Mouse (Mus musculus) brain, embryonic 14.5 days (tissue): ENCODE results near the gene Macrod2.

Experiments used
- CTCF ChIP-seq: fragments of 200-500 bp; IDR thresholded peaks from 2 replicates; pipeline ENCODE4 v1.5.1; 2012; ENCODE audit warnings: inconsistent platforms, mild to moderate bottlenecking, moderate library complexity, borderline replicate concordance; ENCODE audit not compliant: insufficient read depth, insufficient read length; ENCODE audit errors: extremely low read depth
- POLR2A ChIP-seq: fragments of 200-500 bp; IDR thresholded peaks from 2 replicates; pipeline ENCODE4 v1.6.1; 2012; ENCODE audit warnings: mild to moderate bottlenecking, inconsistent platforms, borderline replicate concordance; ENCODE audit not compliant: poor library complexity, insufficient read depth, insufficient read length, severe bottlenecking; ENCODE audit errors: extremely low read depth

GRCm38 (mm10) chr2:140521472-140521871 is 126.4 kb downstream of the Macrod2 start:
- TF ChIP-seq CTCF, result no peak
- TF ChIP-seq POLR2A, result no peak
